Mouse (Mus musculus): ENCODE results near the gene Fam169b.

GRCm38 (mm10) chr7:68241205-68241604, 32.4 kb upstream of the Fam169b start:
- TF ChIP-seq GATA1 (IDR thresholded peaks at IDR 0.05; ENCODE audit: borderline replicate concordance, low read length) (no peak), FLI1 (IDR thresholded peaks at IDR 0.05; ENCODE audit: low read length) (no peak)

Measured in megakaryocyte, embryonic 14.5 days (primary cell).